Mouse (Mus musculus) liver, embryonic 15.5 days (tissue): ENCODE measurements around the gene Drp2. TPM values are rescaled to one million over a fixed set of nuclear protein-coding genes. Genes with fewer than 3 reads are reported as not detected.
A peak's percentile ranks its signal among the peaks of the same experiment; 100 is the strongest.

Source experiments
- ATAC-seq: fragments of 200-750 bp; cut with Nextera tagmentation; 2 replicates; pipeline ENCODE4 v1.8.0; 2017; ENCODE audit warnings: moderate number of reproducible peaks, mild to moderate bottlenecking, moderate library complexity; ENCODE audit not compliant: insufficient read depth
- H3K27ac ChIP-seq: fragments of 300-500 bp; sonication (generic); replicated peaks from 2 replicates; pipeline ENCODE4 v1.5.1; 2015; ENCODE audit warnings: mild to moderate bottlenecking, inconsistent platforms
- H3K27me3 ChIP-seq: fragments of 300-500 bp; sonication (generic); 2 replicates; pipeline ENCODE4 v1.6.1; 2015; ENCODE audit warnings: mild to moderate bottlenecking, inconsistent platforms
- H3K36me3 ChIP-seq: fragments of 300-500 bp; sonication (generic); replicated peaks from 2 replicates; pipeline ENCODE4 v1.6.1; 2015; ENCODE audit warnings: moderate library complexity, mild to moderate bottlenecking, inconsistent platforms
- H3K4me1 ChIP-seq: fragments of 300-500 bp; sonication (generic); replicated peaks from 2 replicates; pipeline ENCODE4 v1.6.1; 2015; ENCODE audit warnings: inconsistent platforms
- H3K4me2 ChIP-seq: fragments of 300-500 bp; sonication (generic); 2 replicates; pipeline ENCODE4 v1.6.1; 2015; ENCODE audit warnings: moderate library complexity, mild to moderate bottlenecking, inconsistent platforms
- H3K4me3 ChIP-seq: fragments of 300-500 bp; sonication (generic); replicated peaks from 2 replicates; pipeline ENCODE4 v1.5.1; 2015; ENCODE audit warnings: mild to moderate bottlenecking, inconsistent platforms
- H3K9ac ChIP-seq: fragments of 300-500 bp; sonication (generic); 2 replicates; pipeline ENCODE4 v1.6.1; 2015; ENCODE audit warnings: moderate library complexity, mild to moderate bottlenecking, inconsistent platforms
- H3K9me3 ChIP-seq: fragments of 300-500 bp; sonication (generic); replicated peaks from 2 replicates; pipeline ENCODE4 v1.6.1; 2016; ENCODE audit warnings: inconsistent platforms
- WGBS: fragments of 180-500 bp; shearing (Covaris S2); methylation state at CpG from one replicate; pipeline ENCODE4 v1.1.7; 2015; ENCODE audit warnings: mixed read lengths; ENCODE audit not compliant: insufficient replicate concordance; 5-methylcytosine and 5-hydroxymethylcytosine counted together
- polyA plus RNA-seq: library from polyadenylated mRNA; unstranded; fragments of >200 nt; fragmentation: Nextera tagmentation; extraction: Ambion mirVana; gene quantifications from 2 replicates; pipeline ENCODE4 v1.2.1, GENCODE M21; 2015

Drp2 gene
- 0.09 and 0.15 TPM in 2 replicates for polyA plus RNA-seq

GRCm38 (mm10) chrX:134403863-134404583, at the start of gene Drp2:
Gene Drp2 (plus strand): TSS chrX:134404551.
- no peak for ATAC-seq
- no peaks in the 10 kb centered on the region for H3K36me3 ChIP-seq
- no peak within 1 kb of the TSS for H3K9ac ChIP-seq
- WGBS: 33% methylated on average over 14 of the region's 15 CpGs
- H3K4me3 ChIP-seq: no peak within 1 kb of the TSS
- H3K27ac ChIP-seq: no peak within 1 kb of the TSS
- H3K27me3 ChIP-seq: no peaks in the 10 kb centered on the region; the same call in 1 of the 2 replicates
- H3K9me3 ChIP-seq: no peaks in the 10 kb centered on the region
- peak within 1 kb of the TSS; percentile 40 for H3K4me2 ChIP-seq
- no peaks in the 10 kb centered on the region for H3K4me1 ChIP-seq

GRCm38 (mm10) chrX:134359336-134359735, 45.0 kb upstream of the Drp2 start:
- Histone ChIP-seq H3K36me3 (peaks cover 13% of the 10 kb centered on the region), H3K9ac (no peak overlapping the region)
- 74% methylated on average over 4 of the region's 4 CpGs for WGBS

GRCm38 (mm10) chrX:134362156-134362555, 42.2 kb upstream of the Drp2 start:
- H3K4me3 ChIP-seq: no peak overlapping the region
- no peak overlapping the region for H3K27ac ChIP-seq
- H3K4me2 ChIP-seq: no peak overlapping the region
- H3K4me1 ChIP-seq: no peaks in the 10 kb centered on the region
- no peak overlapping the region for H3K9ac ChIP-seq
- H3K27me3 ChIP-seq: no peaks in the 10 kb centered on the region
- H3K9me3 ChIP-seq: no peaks in the 10 kb centered on the region
- ATAC-seq: no peak
- 80% methylated on average over 4 of the region's 4 CpGs for WGBS
- peaks cover 15% of the 10 kb centered on the region for H3K36me3 ChIP-seq

More at GRCm38 (mm10) chrX:134359336-134359735, 45.0 kb upstream of the Drp2 start:
- no peaks in the 10 kb centered on the region for H3K27me3 ChIP-seq
- no peak overlapping the region for H3K4me3 ChIP-seq
- no peak overlapping the region for H3K27ac ChIP-seq
- no peaks in the 10 kb centered on the region for H3K9me3 ChIP-seq
- no peaks in the 10 kb centered on the region for H3K4me1 ChIP-seq
- no peak for ATAC-seq
- H3K4me2 ChIP-seq: no peak overlapping the region

GRCm38 (mm10) chrX:134365421-134365820, 38.9 kb upstream of the Drp2 start:
- H3K27me3 ChIP-seq: no peaks in the 10 kb centered on the region
- no peak overlapping the region for H3K4me3 ChIP-seq
- H3K27ac ChIP-seq: no peak overlapping the region
- WGBS: 55% methylated on average over 1 of the region's 1 CpGs
- H3K36me3 ChIP-seq: peaks cover 15% of the 10 kb centered on the region
- ATAC-seq: no peak
- H3K4me1 ChIP-seq: no peaks in the 10 kb centered on the region
- no peaks in the 10 kb centered on the region for H3K9me3 ChIP-seq
- H3K4me2 ChIP-seq: no peak overlapping the region
- H3K9ac ChIP-seq: no peak overlapping the region

- no peaks in the 10 kb centered on the region for H3K27me3 ChIP-seq
- WGBS: 69% methylated on average over 3 of the region's 3 CpGs
- H3K4me2 ChIP-seq: no peak overlapping the region
- peaks cover 15% of the 10 kb centered on the region for H3K36me3 ChIP-seq
- no peak overlapping the region for H3K4me3 ChIP-seq
- H3K4me1 ChIP-seq: no peaks in the 10 kb centered on the region
- no peak overlapping the region for H3K9ac ChIP-seq
- H3K9me3 ChIP-seq: no peaks in the 10 kb centered on the region
- ATAC-seq: no peak
- H3K27ac ChIP-seq: no peak overlapping the region
These were observed 37.8 kb upstream of the Drp2 start for GRCm38 (mm10) chrX:134366547-134366946.

GRCm38 (mm10) chrX:134371279-134371678, 33.1 kb upstream of the Drp2 start:
- no peaks in the 10 kb centered on the region for H3K9me3 ChIP-seq
- H3K4me3 ChIP-seq: no peak overlapping the region
- H3K27me3 ChIP-seq: no peaks in the 10 kb centered on the region
- H3K27ac ChIP-seq: no peak overlapping the region
- ATAC-seq: no peak
- no peak overlapping the region for H3K4me2 ChIP-seq
- H3K36me3 ChIP-seq: no peaks in the 10 kb centered on the region
- no peak overlapping the region for H3K9ac ChIP-seq
- 14% methylated on average over 2 of the region's 2 CpGs for WGBS
- no peaks in the 10 kb centered on the region for H3K4me1 ChIP-seq

GRCm38 (mm10) chrX:134374190-134374589, 30.2 kb upstream of the Drp2 start:
- Histone ChIP-seq H3K27ac (no peak overlapping the region), H3K9me3 (no peaks in the 10 kb centered on the region), H3K9ac (no peak overlapping the region), H3K36me3 (no peaks in the 10 kb centered on the region), H3K27me3 (no peaks in the 10 kb centered on the region), H3K4me1 (no peaks in the 10 kb centered on the region), H3K4me2 (no peak overlapping the region), H3K4me3 (no peak overlapping the region)
- 23% methylated on average over 1 of the region's 1 CpGs for WGBS
- ATAC-seq: no peak

GRCm38 (mm10) chrX:134384896-134385295, 19.5 kb upstream of the Drp2 start:
- no peaks in the 10 kb centered on the region for H3K4me1 ChIP-seq
- H3K9ac ChIP-seq: no peak overlapping the region
- H3K4me3 ChIP-seq: no peak overlapping the region
- H3K27me3 ChIP-seq: no peaks in the 10 kb centered on the region
- ATAC-seq: no peak
- 70% methylated on average over 6 of the region's 6 CpGs for WGBS
- no peaks in the 10 kb centered on the region for H3K36me3 ChIP-seq
- no peaks in the 10 kb centered on the region for H3K9me3 ChIP-seq
- no peak overlapping the region for H3K27ac ChIP-seq
- H3K4me2 ChIP-seq: no peak overlapping the region

GRCm38 (mm10) chrX:134398972-134399371, 5.4 kb upstream of the Drp2 start:
- Histone ChIP-seq H3K4me1 (no peaks in the 10 kb centered on the region), H3K4me3 (no peak overlapping the region), H3K9me3 (no peaks in the 10 kb centered on the region), H3K4me2 (no peak overlapping the region), H3K27ac (no peak overlapping the region), H3K36me3 (no peaks in the 10 kb centered on the region), H3K27me3 (no peaks in the 10 kb centered on the region), H3K9ac (no peak overlapping the region)
- ATAC-seq: no peak
- WGBS: 57% methylated on average over 2 of the region's 2 CpGs

- no peaks in the 10 kb centered on the region for H3K9me3 ChIP-seq
- no peaks in the 10 kb centered on the region for H3K36me3 ChIP-seq
- ATAC-seq: no peak
- no peaks in the 10 kb centered on the region for H3K4me1 ChIP-seq
- H3K27ac ChIP-seq: no peak overlapping the region
- H3K9ac ChIP-seq: no peak overlapping the region
- H3K27me3 ChIP-seq: no peaks in the 10 kb centered on the region; the same call in 1 of the 2 replicates
- H3K4me2 ChIP-seq: peak overlapping the region; percentile 40
- H3K4me3 ChIP-seq: no peak overlapping the region
- 32% methylated on average over 13 of the region's 14 CpGs for WGBS
These were observed 219 bp downstream of the Drp2 start for GRCm38 (mm10) chrX:134404584-134404955.

GRCm38 (mm10) chrX:134409354-134409900, 5.1 kb downstream of the Drp2 start:
- Histone ChIP-seq H3K4me3 (no peak overlapping the region), H3K9me3 (no peaks in the 10 kb centered on the region), H3K27ac (no peak overlapping the region), H3K36me3 (no peaks in the 10 kb centered on the region), H3K27me3 (no peaks in the 10 kb centered on the region; the same call in 1 of the 2 replicates), H3K4me2 (no peak overlapping the region), H3K9ac (no peak overlapping the region), H3K4me1 (no peaks in the 10 kb centered on the region)
- no peak for ATAC-seq
- WGBS: 77% methylated on average over 6 of the region's 6 CpGs
